Mouse (Mus musculus) embryonic facial prominence, embryonic 12.5 days (tissue): ENCODE data around the gene Zbtb8b. TPM values are rescaled to one million over a fixed set of nuclear protein-coding genes. Genes with fewer than 3 reads are reported as not detected.
A peak's percentile ranks its signal among the peaks of the same experiment; 100 is the strongest.
"Not testable (repeated sequence)": the region's sequence is repeated elsewhere in the genome, so short reads cannot be mapped to it uniquely, and the experiment has no call there.

ENCODE experiments used
- ATAC-seq: fragments of 200-750 bp; cut with Nextera tagmentation; 2 replicates; pipeline ENCODE4 v1.8.0; 2017; ENCODE audit not compliant: insufficient number of reproducible peaks, insufficient read depth, low FRiP score, low TSS enrichment
- H3K27ac ChIP-seq: fragments of 300-500 bp; sonication (generic); 2 replicates; pipeline ENCODE4 v1.5.1; 2016; ENCODE audit warnings: mild to moderate bottlenecking
- H3K27me3 ChIP-seq: fragments of 300-500 bp; sonication (generic); 2 replicates; pipeline ENCODE4 v1.6.1; 2016; ENCODE audit warnings: mild to moderate bottlenecking, moderate library complexity
- H3K36me3 ChIP-seq: fragments of 300-500 bp; sonication (generic); 2 replicates; pipeline ENCODE4 v1.6.1; 2016; ENCODE audit warnings: mild to moderate bottlenecking
- H3K4me1 ChIP-seq: fragments of 300-500 bp; sonication (generic); 2 replicates; pipeline ENCODE4 v1.6.1; 2016
- H3K4me2 ChIP-seq: fragments of 300-500 bp; sonication (generic); replicated peaks from 2 replicates; pipeline ENCODE4 v1.6.1; 2016; ENCODE audit warnings: mild to moderate bottlenecking, moderate library complexity
- H3K4me3 ChIP-seq: fragments of 300-500 bp; sonication (generic); 2 replicates; pipeline ENCODE4 v1.5.1; 2016; ENCODE audit warnings: mild to moderate bottlenecking
- H3K9ac ChIP-seq: fragments of 300-500 bp; sonication (generic); 2 replicates; pipeline ENCODE4 v1.6.1; 2016; ENCODE audit warnings: mild to moderate bottlenecking, moderate library complexity
- H3K9me3 ChIP-seq: fragments of 300-500 bp; sonication (generic); 2 replicates; pipeline ENCODE4 v1.6.1; 2016; ENCODE audit warnings: mild to moderate bottlenecking, moderate library complexity
- WGBS: fragments of 180-500 bp; shearing (Covaris S2); methylation state at CpG from one replicate; pipeline ENCODE4 v1.1.7; 2016; 5-methylcytosine and 5-hydroxymethylcytosine counted together
- polyA plus RNA-seq: library from polyadenylated mRNA; unstranded; fragments of >200 nt; fragmentation: Nextera tagmentation; extraction: Ambion mirVana; gene quantifications from 2 replicates; pipeline ENCODE4 v1.2.1, GENCODE M21; 2016

Gene Zbtb8b
- polyA plus RNA-seq, 1 experiment from 2014 or later: 3.5 TPM

GRCm38 (mm10) chr4:129410532-129410931 is 30.1 kb downstream of the Zbtb8b start:
- H3K9me3 ChIP-seq, H3K4me1 ChIP-seq, H3K9ac ChIP-seq, ATAC-seq, H3K4me3 ChIP-seq, H3K4me2 ChIP-seq, H3K36me3 ChIP-seq, H3K27ac ChIP-seq, H3K27me3 ChIP-seq: not testable (repeated sequence)
- WGBS: 85% methylated on average over 3 of the region's 3 CpGs

GRCm38 (mm10) chr4:129406447-129406846 is 34.2 kb downstream of the Zbtb8b start:
- Histone ChIP-seq H3K9me3 (no peaks in the 10 kb centered on the region), H3K4me2 (peak overlapping the region; percentile 59), H3K36me3 (no peaks in the 10 kb centered on the region), H3K27ac (no peak overlapping the region), H3K4me1 (no peaks in the 10 kb centered on the region), H3K4me3 (peak overlapping the region; percentile 32), H3K9ac (peak overlapping the region; percentile 21; the same call in 1 of the 2 replicates), H3K27me3 (no peaks in the 10 kb centered on the region; the same call in 1 of the 2 replicates)
- 4% methylated on average over 25 of the region's 25 CpGs for WGBS
- ATAC-seq: 0 out of 2 replicates have a peak, but pooled peaks have one; percentile 52

GRCm38 (mm10) chr4:129399813-129400212 is 40.8 kb downstream of the Zbtb8b start:
- ATAC-seq: no peak
- WGBS: 81% methylated on average over 4 of the region's 4 CpGs
- H3K27ac ChIP-seq: no peak overlapping the region

GRCm38 (mm10) chr4:129396960-129397359 is 43.7 kb downstream of the Zbtb8b start:
- Histone ChIP-seq H3K9ac (no peak overlapping the region), H3K36me3 (no peaks in the 10 kb centered on the region), H3K27me3 (no peaks in the 10 kb centered on the region), H3K27ac (no peak overlapping the region), H3K4me3 (no peak overlapping the region), H3K9me3 (no peaks in the 10 kb centered on the region), H3K4me1 (no peaks in the 10 kb centered on the region; the same call in 1 of the 2 replicates), H3K4me2 (no peak overlapping the region)
- WGBS: 84% methylated on average over 3 of the region's 3 CpGs
- no peak for ATAC-seq

More at GRCm38 (mm10) chr4:129399813-129400212, 40.8 kb downstream of the Zbtb8b start:
- Histone ChIP-seq H3K4me1 (no peaks in the 10 kb centered on the region), H3K4me2 (no peak overlapping the region), H3K4me3 (no peak overlapping the region), H3K36me3 (no peaks in the 10 kb centered on the region), H3K9ac (no peak overlapping the region), H3K27me3 (no peaks in the 10 kb centered on the region), H3K9me3 (no peaks in the 10 kb centered on the region)

GRCm38 (mm10) chr4:129394089-129394870 is 46.4 kb downstream of the Zbtb8b start:
- Histone ChIP-seq H3K4me2 (no peak overlapping the region), H3K4me3 (no peak overlapping the region), H3K4me1 (no peaks in the 10 kb centered on the region; the same call in 1 of the 2 replicates), H3K9ac (no peak overlapping the region), H3K9me3 (no peaks in the 10 kb centered on the region), H3K36me3 (no peaks in the 10 kb centered on the region), H3K27me3 (no peaks in the 10 kb centered on the region), H3K27ac (no peak overlapping the region)
- WGBS: 49% methylated on average over 12 of the region's 12 CpGs
- no peak for ATAC-seq

GRCm38 (mm10) chr4:129390936-129391557 is 49.6 kb downstream of the Zbtb8b start:
- 81% methylated on average over 7 of the region's 7 CpGs for WGBS
- no peak for ATAC-seq
- Histone ChIP-seq H3K36me3 (no peaks in the 10 kb centered on the region), H3K27ac (no peak overlapping the region), H3K4me2 (no peak overlapping the region), H3K4me1 (no peaks in the 10 kb centered on the region; the same call in 1 of the 2 replicates), H3K9me3 (no peaks in the 10 kb centered on the region), H3K4me3 (no peak overlapping the region), H3K27me3 (no peaks in the 10 kb centered on the region), H3K9ac (no peak overlapping the region)

GRCm38 (mm10) chr4:129390216-129390743 is 50.4 kb downstream of the Zbtb8b start:
- H3K9me3 ChIP-seq: no peaks in the 10 kb centered on the region
- WGBS: 86% methylated on average over 14 of the region's 14 CpGs
- H3K27ac ChIP-seq: no peak overlapping the region
- no peak for ATAC-seq
- no peak overlapping the region for H3K9ac ChIP-seq
- H3K4me3 ChIP-seq: no peak overlapping the region
- no peaks in the 10 kb centered on the region; the same call in 1 of the 2 replicates for H3K4me1 ChIP-seq
- H3K4me2 ChIP-seq: no peak overlapping the region
- no peaks in the 10 kb centered on the region for H3K27me3 ChIP-seq
- H3K36me3 ChIP-seq: no peaks in the 10 kb centered on the region

- H3K27ac ChIP-seq: no peak overlapping the region
- no peak overlapping the region for H3K9ac ChIP-seq
- 79% methylated on average over 5 of the region's 5 CpGs for WGBS
- no peak for ATAC-seq
- H3K27me3 ChIP-seq: no peaks in the 10 kb centered on the region
- no peak overlapping the region for H3K4me2 ChIP-seq
- no peaks in the 10 kb centered on the region for H3K9me3 ChIP-seq
- H3K4me1 ChIP-seq: no peaks in the 10 kb centered on the region
- no peaks in the 10 kb centered on the region for H3K36me3 ChIP-seq
- no peak overlapping the region for H3K4me3 ChIP-seq
Observed at GRCm38 (mm10) chr4:129388404-129388803, 52.2 kb downstream of the Zbtb8b start.

GRCm38 (mm10) chr4:129386989-129387388 is 53.7 kb downstream of the Zbtb8b start:
- Histone ChIP-seq H3K27ac (no peak overlapping the region), H3K36me3 (no peaks in the 10 kb centered on the region), H3K9ac (no peak overlapping the region), H3K4me3 (no peak overlapping the region), H3K9me3 (no peaks in the 10 kb centered on the region), H3K4me1 (no peaks in the 10 kb centered on the region), H3K27me3 (no peaks in the 10 kb centered on the region), H3K4me2 (no peak overlapping the region)
- 76% methylated on average over 2 of the region's 2 CpGs for WGBS
- no peak for ATAC-seq

GRCm38 (mm10) chr4:129386269-129386946 is 54.2 kb downstream of the Zbtb8b start:
- no peak overlapping the region for H3K4me2 ChIP-seq
- H3K9ac ChIP-seq: no peak overlapping the region
- H3K4me3 ChIP-seq: no peak overlapping the region
- no peak for ATAC-seq
- H3K36me3 ChIP-seq: no peaks in the 10 kb centered on the region
- no peaks in the 10 kb centered on the region for H3K4me1 ChIP-seq
- WGBS: 86% methylated on average over 8 of the region's 8 CpGs
- no peaks in the 10 kb centered on the region for H3K9me3 ChIP-seq
- no peak overlapping the region for H3K27ac ChIP-seq
- no peaks in the 10 kb centered on the region for H3K27me3 ChIP-seq

GRCm38 (mm10) chr4:129385685-129386084 is 55.0 kb downstream of the Zbtb8b start:
- 88% methylated on average over 11 of the region's 11 CpGs for WGBS
- Histone ChIP-seq H3K9me3 (no peaks in the 10 kb centered on the region), H3K27me3 (no peaks in the 10 kb centered on the region), H3K4me1 (no peaks in the 10 kb centered on the region), H3K27ac (no peak overlapping the region), H3K4me2 (no peak overlapping the region), H3K36me3 (no peaks in the 10 kb centered on the region), H3K4me3 (no peak overlapping the region), H3K9ac (no peak overlapping the region)
- no peak for ATAC-seq
